Mouse (Mus musculus) thymus, adult 2 months (tissue): ENCODE data around the gene Podn. TPM values are rescaled to one million over a fixed set of nuclear protein-coding genes. Genes with fewer than 3 reads are reported as not detected.
"Not testable (repeated sequence)": the region's sequence is repeated elsewhere in the genome, so short reads cannot be mapped to it uniquely, and the experiment has no call there.

Experiments used
- DNase-seq: peaks from one replicate; pipeline ENCODE4 v3.0.0; 2021
- H3K27ac ChIP-seq: fragments of 200-500 bp; 2 replicates; pipeline ENCODE4 v1.5.1; 2012; ENCODE audit warnings: low read length, control low read depth; ENCODE audit not compliant: control insufficient read depth, insufficient read depth
- H3K27me3 ChIP-seq: fragments of 200-500 bp; 2 replicates; pipeline ENCODE4 v1.6.1; 2012; ENCODE audit warnings: mild to moderate bottlenecking, low read length, moderate library complexity, mixed read lengths; ENCODE audit not compliant: control insufficient read depth, insufficient read depth
- H3K36me3 ChIP-seq: fragments of 200-500 bp; 2 replicates; pipeline ENCODE4 v1.6.1; 2012; ENCODE audit warnings: mild to moderate bottlenecking, low read length, moderate library complexity; ENCODE audit not compliant: control insufficient read depth, insufficient read depth
- H3K4me1 ChIP-seq: fragments of 200-500 bp; replicated peaks from 2 replicates; pipeline ENCODE4 v1.6.1; 2012; ENCODE audit warnings: low read length; ENCODE audit not compliant: control insufficient read depth, insufficient read depth
- H3K4me3 ChIP-seq: fragments of 200-500 bp; 2 replicates; pipeline ENCODE4 v1.5.1; 2012; ENCODE audit warnings: mild to moderate bottlenecking, low read length, control low read depth, moderate library complexity; ENCODE audit not compliant: control insufficient read depth, insufficient read depth
- CTCF ChIP-seq: fragments of 200-500 bp; IDR thresholded peaks from 2 replicates; pipeline ENCODE4 v1.5.1; 2012; ENCODE audit warnings: mild to moderate bottlenecking, control low read depth, low read length, moderate library complexity, borderline replicate concordance; ENCODE audit not compliant: control insufficient read depth, poor library complexity, insufficient read depth; ENCODE audit errors: extremely low read depth
- POLR2A ChIP-seq: fragments of 200-500 bp; IDR thresholded peaks from 2 replicates; pipeline ENCODE4 v1.6.1; 2012; ENCODE audit warnings: mild to moderate bottlenecking, low read length, control low read depth, moderate library complexity; ENCODE audit not compliant: control insufficient read depth, poor library complexity, insufficient read depth; ENCODE audit errors: extremely low read depth
- WGBS: fragments of 180-500 bp; shearing (Covaris S2); methylation state at CpG from one replicate; pipeline ENCODE4 v1.1.7; 2018; 5-methylcytosine and 5-hydroxymethylcytosine counted together
- polyA plus RNA-seq: library from polyadenylated mRNA; depleted of rRNA; stranded (reverse); fragments of >200 nt; gene quantifications from 2 replicates; pipeline ENCODE4 v1.2.3, GENCODE M21; 2012

The Podn gene
- polyA plus RNA-seq, 1 experiment: 12.0 TPM

- Histone ChIP-seq H3K27ac (peak overlapping the region; percentile 6; the same call in 1 of the 2 replicates), H3K4me1 (peaks cover 15% of the 10 kb centered on the region), H3K36me3 (no peaks in the 10 kb centered on the region), H3K27me3 (no peaks in the 10 kb centered on the region), H3K4me3 (no peak overlapping the region)
- WGBS: 34% methylated on average over 5 of the region's 5 CpGs
- DNase-seq: no peak
- TF ChIP-seq CTCF: no peak
- no peak for TF ChIP-seq POLR2A
Observed at GRCm38 (mm10) chr4:108080876-108081275, 15.4 kb downstream of the Podn start.

DNA sequence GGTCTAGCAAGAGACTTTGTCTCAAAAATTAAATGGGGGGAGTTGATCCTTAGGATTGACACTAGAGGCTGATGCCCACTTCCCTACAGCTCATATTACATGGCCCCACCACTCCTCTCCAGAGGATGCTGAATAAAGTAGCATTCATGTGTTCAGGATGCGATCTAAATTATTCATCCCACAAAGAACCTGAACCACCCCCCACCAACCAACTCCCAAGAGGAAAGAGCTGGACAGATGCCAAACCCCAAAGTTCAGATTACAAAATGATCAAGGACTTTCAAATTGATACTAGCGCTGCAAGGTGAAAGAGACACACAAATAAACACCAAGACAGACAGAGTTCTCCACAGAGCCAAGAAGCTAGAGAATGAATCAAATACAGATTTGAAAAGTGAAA, 16.5 kb downstream of the Podn start:
- H3K4me1 ChIP-seq: peaks cover 15% of the 10 kb centered on the region
- no peak overlapping the region for H3K27ac ChIP-seq
- WGBS: 82% methylated on average over 2 of the region's 2 CpGs
- H3K4me3 ChIP-seq: no peak overlapping the region
- TF ChIP-seq POLR2A (no peak), CTCF (no peak)
- H3K36me3 ChIP-seq: no peaks in the 10 kb centered on the region
- DNase-seq: no peak
- H3K27me3 ChIP-seq: no peaks in the 10 kb centered on the region

GRCm38 (mm10) chr4:108079191-108079590, 17.1 kb downstream of the Podn start:
- peaks cover 15% of the 10 kb centered on the region for H3K4me1 ChIP-seq
- not testable (repeated sequence) for DNase-seq, H3K36me3 ChIP-seq, H3K4me3 ChIP-seq, H3K27ac ChIP-seq, H3K27me3 ChIP-seq
- 93% methylated on average over 15 of the region's 15 CpGs for WGBS

DNA sequence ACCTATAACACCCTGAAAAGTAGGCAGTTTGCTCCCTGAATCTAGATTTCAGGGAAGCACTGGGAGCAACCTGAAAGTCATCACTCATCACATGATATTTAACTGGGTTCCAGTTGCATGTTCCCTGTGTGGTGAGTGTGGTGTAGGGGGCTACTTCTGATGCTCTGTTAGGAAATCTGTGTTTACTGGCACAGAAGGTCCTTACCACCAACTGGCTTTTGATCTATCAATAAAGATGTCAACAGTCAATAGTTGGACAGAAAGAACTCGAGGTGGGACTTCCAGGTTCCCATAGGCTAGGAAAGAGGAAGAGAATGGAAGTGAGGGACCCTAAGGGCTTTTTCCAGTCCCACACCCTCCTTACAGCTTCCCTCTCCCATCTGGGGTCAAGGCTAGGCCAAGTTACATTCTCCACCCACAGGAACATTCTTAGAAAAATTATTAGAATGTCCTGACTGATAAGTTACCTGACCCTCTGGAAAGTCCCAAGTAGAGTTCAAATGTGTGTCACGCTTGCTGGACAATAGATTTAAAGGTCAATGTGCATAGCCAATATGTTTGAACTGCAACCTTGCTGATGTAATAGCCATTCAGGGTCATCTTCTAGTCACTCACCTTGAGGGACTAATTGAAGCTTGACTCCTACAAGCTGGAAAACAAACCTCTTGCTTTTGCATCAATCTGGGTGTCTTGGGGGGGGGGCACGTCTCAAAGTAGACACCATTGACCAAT, 18.9 kb downstream of the Podn start:
- TF ChIP-seq POLR2A: no peak
- no peak for TF ChIP-seq CTCF
- Histone ChIP-seq H3K4me3 (no peak overlapping the region), H3K36me3 (no peaks in the 10 kb centered on the region), H3K27ac (no peak overlapping the region), H3K4me1 (peaks cover 12% of the 10 kb centered on the region), H3K27me3 (no peaks in the 10 kb centered on the region)
- DNase-seq: no peak
- WGBS: 92% methylated on average over 3 of the region's 3 CpGs

DNA sequence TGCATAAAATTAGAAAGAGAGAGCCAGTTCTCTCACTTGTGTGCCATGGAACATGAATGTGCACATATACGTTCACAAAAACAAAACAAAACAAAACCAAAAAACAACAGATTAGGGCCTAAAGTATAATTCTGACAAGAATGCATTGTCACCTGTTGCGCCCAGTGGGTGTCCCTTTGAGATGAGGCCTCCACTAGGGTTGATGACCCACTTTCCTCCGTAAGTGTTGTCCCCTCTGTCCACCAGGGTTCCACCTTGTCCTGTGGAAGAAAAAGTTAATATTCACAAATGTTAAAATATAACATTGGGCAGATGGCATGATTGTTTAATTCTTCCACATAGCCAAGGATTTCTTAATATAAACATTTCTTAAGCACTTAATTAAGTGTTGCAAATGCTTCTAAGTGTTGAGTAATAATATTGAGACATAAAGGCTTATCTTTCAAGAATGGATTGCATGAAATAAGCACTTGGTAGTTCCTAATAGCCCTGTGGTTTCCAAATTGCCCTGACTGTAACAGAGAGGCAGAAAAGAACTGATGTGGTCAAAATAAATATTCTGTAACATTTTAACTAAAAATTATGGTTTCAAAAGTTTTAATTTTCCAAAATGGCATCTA, 21.9 kb downstream of the Podn start:
- no peak for DNase-seq
- peaks cover 6% of the 10 kb centered on the region for H3K4me1 ChIP-seq
- H3K27me3 ChIP-seq: no peaks in the 10 kb centered on the region
- H3K36me3 ChIP-seq: no peaks in the 10 kb centered on the region
- H3K4me3 ChIP-seq: no peak overlapping the region
- no peak for TF ChIP-seq POLR2A
- TF ChIP-seq CTCF: no peak
- H3K27ac ChIP-seq: no peak overlapping the region
- 98% methylated on average over 3 of the region's 3 CpGs for WGBS

- Histone ChIP-seq H3K27me3 (no peaks in the 10 kb centered on the region), H3K27ac (no peak overlapping the region), H3K36me3 (no peaks in the 10 kb centered on the region), H3K4me1 (peaks cover 6% of the 10 kb centered on the region), H3K4me3 (no peak overlapping the region)
- DNase-seq: no peak
- WGBS: 98% methylated on average over 3 of the region's 3 CpGs
- no peak for TF ChIP-seq CTCF
- no peak for TF ChIP-seq POLR2A
Observed at GRCm38 (mm10) chr4:108072086-108072485, 24.2 kb downstream of the Podn start.

GRCm38 (mm10) chr4:108071235-108071901, 24.9 kb downstream of the Podn start:
- 3% methylated on average over 26 of the region's 26 CpGs for WGBS

More at GRCm38 (mm10) chr4:108071235-108071901, 24.9 kb downstream of the Podn start:
- Histone ChIP-seq H3K36me3 (peaks cover under 1% of the 10 kb centered on the region; the same call in 1 of the 2 replicates), H3K27ac (peak overlapping the region; percentile 42; the same call in 1 of the 2 replicates), H3K27me3 (no peaks in the 10 kb centered on the region), H3K4me1 (peaks cover 6% of the 10 kb centered on the region), H3K4me3 (peak overlapping the region; percentile 52)
- 0 out of 2 replicates have a peak, but pooled peaks have one; percentile 44 for TF ChIP-seq CTCF
- 0 out of 2 replicates have a peak, but pooled peaks have one; percentile 32 for TF ChIP-seq POLR2A
- DNase-seq: peak; percentile 98
